Comparison of ENCODE assay signal across 24 mouse cellular contexts in genomic region chr13:90425379-90425778, GRCm38 (mm10).
DNase-seq lines count a peak whose midpoint lies in the region; ATAC-seq and TF ChIP-seq lines count a peak whose summit lies in the region.
"Had no signal": no experiment of that assay in that cellular context is flagged by ENCODE, and none has a peak within 500 bp of the region (broad histone marks: within the 10 kb centered on the region; RNA-seq: fewer than 3 reads in every experiment).

No protein-coding gene starts in this region.

- no peak overlapping the region for H3K4me2 ChIP-seq in intestine, embryonic 15.5 days (replicated peaks)
- H3K4me2 ChIP-seq in intestine, embryonic 16.5 days (ENCODE audit: low read depth, low read length), result no peak overlapping the region
- H3K4me2 ChIP-seq in midbrain, postnatal 0 days (ENCODE audit: low read depth, low read length, poor library complexity, severe bottlenecking), result no peak overlapping the region
- H3K4me2 ChIP-seq: heart, embryonic 12.5 days; liver, embryonic 13.5 days had no signal

- 39% methylated on average over 1 of the region's 1 CpGs for WGBS in intestine, embryonic 15.5 days
- 67% methylated on average over 1 of the region's 1 CpGs for WGBS in intestine, embryonic 16.5 days
- WGBS in midbrain, embryonic 10.5 days, result 57% methylated on average over 1 of the region's 1 CpGs
- WGBS in midbrain, postnatal 0 days, result 76% methylated on average over 1 of the region's 1 CpGs

- no peak overlapping the region for H3K9ac ChIP-seq in intestine, embryonic 15.5 days
- no peak overlapping the region for H3K9ac ChIP-seq in intestine, embryonic 16.5 days (ENCODE audit: low read depth, low read length)
- no peak overlapping the region for H3K9ac ChIP-seq in midbrain, postnatal 0 days (replicated peaks; ENCODE audit: low read length, poor library complexity, severe bottlenecking)
- H3K9ac ChIP-seq: heart, embryonic 12.5 days; liver, embryonic 13.5 days had no signal

- no peak for TF ChIP-seq CTCF in midbrain, postnatal 0 days (IDR thresholded peaks at IDR 0.05)

- peak; percentile 28; the same call in 1 of the 2 replicates for ATAC-seq in intestine, embryonic 15.5 days
- no peak for ATAC-seq in intestine, embryonic 16.5 days
- ATAC-seq in midbrain, postnatal 0 days (ENCODE audit: low FRiP score), result no peak
- ATAC-seq: forebrain, embryonic 16.5 days had no signal

- no peak overlapping the region for H3K27ac ChIP-seq in intestine, embryonic 15.5 days
- no peak overlapping the region for H3K27ac ChIP-seq in intestine, embryonic 16.5 days (ENCODE audit: low read length)
- no peak overlapping the region for H3K27ac ChIP-seq in midbrain, embryonic 10.5 days (replicated peaks)
- no peak overlapping the region for H3K27ac ChIP-seq in midbrain, postnatal 0 days (ENCODE audit: low read depth, low read length)
- H3K27ac ChIP-seq: forebrain, embryonic 10.5 days; hindbrain, embryonic 10.5 days; layer of hippocampus, adult 2 months; liver, embryonic 13.5 days had no signal

- no peaks in the 10 kb centered on the region for H3K27me3 ChIP-seq in intestine, embryonic 15.5 days (replicated peaks)
- H3K27me3 ChIP-seq in intestine, embryonic 16.5 days (replicated peaks; ENCODE audit: control insufficient read depth, insufficient read depth, low read length), result no peaks in the 10 kb centered on the region
- no peaks in the 10 kb centered on the region for H3K27me3 ChIP-seq in midbrain, embryonic 10.5 days (ENCODE audit: low read depth, poor library complexity, severe bottlenecking)
- H3K27me3 ChIP-seq in midbrain, postnatal 0 days (ENCODE audit: insufficient read depth, low read length), result no peaks in the 10 kb centered on the region
- H3K27me3 ChIP-seq: heart, embryonic 12.5 days; liver, embryonic 13.5 days had no signal

- no peaks in the 10 kb centered on the region for H3K4me1 ChIP-seq in intestine, embryonic 15.5 days (replicated peaks)
- no peaks in the 10 kb centered on the region for H3K4me1 ChIP-seq in intestine, embryonic 16.5 days (ENCODE audit: control insufficient read depth, insufficient read depth, low read length)
- no peaks in the 10 kb centered on the region for H3K4me1 ChIP-seq in midbrain, embryonic 10.5 days
- no peaks in the 10 kb centered on the region for H3K4me1 ChIP-seq in midbrain, postnatal 0 days (ENCODE audit: insufficient read depth, low read length)
- H3K4me1 ChIP-seq: forebrain, embryonic 10.5 days; heart, embryonic 12.5 days; hindbrain, embryonic 10.5 days; liver, embryonic 13.5 days had no signal

- no peaks in the 10 kb centered on the region for H3K36me3 ChIP-seq in intestine, embryonic 15.5 days
- H3K36me3 ChIP-seq in intestine, embryonic 16.5 days (ENCODE audit: control insufficient read depth, insufficient read depth, low read length), result no peaks in the 10 kb centered on the region
- no peaks in the 10 kb centered on the region for H3K36me3 ChIP-seq in midbrain, embryonic 10.5 days
- no peaks in the 10 kb centered on the region for H3K36me3 ChIP-seq in midbrain, postnatal 0 days (ENCODE audit: insufficient read depth, low read length)
- H3K36me3 ChIP-seq: forebrain, embryonic 10.5 days; heart, embryonic 12.5 days; hindbrain, embryonic 10.5 days; liver, embryonic 13.5 days had no signal

- DNase-seq in midbrain, embryonic 10.5 days (ENCODE audit: low spot score), result peak; percentile 12
- no peak for DNase-seq in midbrain, postnatal 0 days (ENCODE audit: low spot score)
- DNase-seq in embryo, embryonic 10 days (ENCODE audit: low spot score), result peak; percentile 54
- DNase-seq in mesoderm, embryonic 11.5 days (ENCODE audit: low read depth, low spot score), result peak; percentile 49
- DNase-seq in lung, postnatal 36 days, result no peak
- DNase-seq: adrenal gland, postnatal 10 days; cerebellum, adult 18-20 months; cerebellum, postnatal 25 days; gastrocnemius, postnatal 14 days; heart, adult 11 months; heart, postnatal 10 days; kidney, postnatal 25 days; layer of hippocampus, postnatal 36 days; liver, embryonic 13.5 days; lung, adult 2 months; lung, postnatal 14 days; midbrain, embryonic 14.5 days had no signal

- H3K4me3 ChIP-seq in intestine, embryonic 15.5 days (replicated peaks), result no peak overlapping the region
- no peak overlapping the region for H3K4me3 ChIP-seq in intestine, embryonic 16.5 days (ENCODE audit: low read length)
- H3K4me3 ChIP-seq in midbrain, embryonic 10.5 days, result no peak overlapping the region
- no peak overlapping the region for H3K4me3 ChIP-seq in midbrain, postnatal 0 days (ENCODE audit: low read depth, low read length)
- H3K4me3 ChIP-seq: forebrain, embryonic 10.5 days; heart, embryonic 12.5 days; hindbrain, embryonic 10.5 days; layer of hippocampus, adult 2 months; liver, embryonic 13.5 days had no signal

- no peaks in the 10 kb centered on the region for H3K9me3 ChIP-seq in intestine, embryonic 15.5 days
- no peaks in the 10 kb centered on the region for H3K9me3 ChIP-seq in intestine, embryonic 16.5 days (ENCODE audit: control insufficient read depth, low read length)
- 0 out of 2 replicates have a peak, but pooled peaks cover 3% of the 10 kb centered on the region for H3K9me3 ChIP-seq in midbrain, embryonic 10.5 days (replicated peaks)
- no peaks in the 10 kb centered on the region for H3K9me3 ChIP-seq in midbrain, postnatal 0 days (ENCODE audit: low read length)
- H3K9me3 ChIP-seq: forebrain, embryonic 10.5 days; liver, embryonic 13.5 days had no signal

Comparison
In these comparisons a context has a peak if more than half of its experiments do, and no peak if none do; other contexts are left out.
1. DNase-seq: peak in midbrain, embryonic 10.5 days (single experiment), embryo, embryonic 10 days (single experiment) and mesoderm, embryonic 11.5 days (single experiment); none in midbrain, postnatal 0 days (single experiment) and lung, postnatal 36 days (single experiment).